Mouse (Mus musculus): Measurements from ENCODE around the gene Gm47841.

Gene Gm47841

DNA sequence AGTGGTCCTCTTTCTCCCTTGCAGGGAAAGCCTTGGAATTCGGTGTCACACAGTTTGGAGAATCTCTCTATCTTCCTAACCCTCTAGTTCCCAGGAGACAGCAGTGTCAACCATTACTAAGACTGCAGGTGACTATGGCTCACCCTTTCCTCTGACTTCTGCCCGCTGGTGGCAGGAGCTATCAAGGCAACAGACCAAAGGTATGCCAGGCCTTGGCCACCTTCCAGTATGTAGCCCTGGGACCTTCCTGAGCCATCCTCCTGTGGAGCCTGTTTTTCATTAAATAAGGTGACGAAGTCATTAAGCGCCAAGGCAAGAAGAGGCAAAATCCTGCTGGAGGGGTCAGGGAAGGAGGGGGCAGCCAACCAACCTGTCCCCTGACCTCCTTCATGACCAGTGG is 28.0 kb upstream of the Gm47841 start:
- DNase-seq (ENCODE audit: low spot score in 2 of 2) = no peak

- no peak for DNase-seq (ENCODE audit: low spot score in 2 of 2)
These were observed 26.9 kb upstream of the Gm47841 start for GRCm38 (mm10) chr15:101074067-101074466.

- DNase-seq (ENCODE audit: low spot score in 2 of 2) = no peak
These were observed 25.5 kb upstream of the Gm47841 start for GRCm38 (mm10) chr15:101072736-101073135.

DNA sequence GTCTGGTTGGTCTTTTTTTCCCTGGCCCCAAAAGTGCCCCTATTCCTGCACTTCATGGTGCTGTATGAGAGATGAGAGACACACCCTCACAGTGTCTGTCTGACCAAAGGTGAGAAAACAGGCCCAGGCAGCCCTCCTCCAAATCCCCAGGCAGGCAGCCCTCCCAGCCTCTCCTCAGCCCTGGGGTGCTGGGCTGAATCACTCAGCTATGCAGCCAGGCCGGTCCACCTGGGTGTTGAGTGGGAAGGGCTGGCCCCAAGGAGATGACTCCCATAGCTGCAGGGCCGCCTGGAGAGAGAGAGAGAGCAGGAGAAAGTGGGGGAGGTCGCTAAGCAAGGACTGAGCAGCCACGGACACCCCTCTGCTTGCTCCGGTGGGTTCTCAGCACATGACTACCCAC is 23.6 kb upstream of the Gm47841 start:
- DNase-seq (ENCODE audit: low spot score in 2 of 2) = no peak

DNA sequence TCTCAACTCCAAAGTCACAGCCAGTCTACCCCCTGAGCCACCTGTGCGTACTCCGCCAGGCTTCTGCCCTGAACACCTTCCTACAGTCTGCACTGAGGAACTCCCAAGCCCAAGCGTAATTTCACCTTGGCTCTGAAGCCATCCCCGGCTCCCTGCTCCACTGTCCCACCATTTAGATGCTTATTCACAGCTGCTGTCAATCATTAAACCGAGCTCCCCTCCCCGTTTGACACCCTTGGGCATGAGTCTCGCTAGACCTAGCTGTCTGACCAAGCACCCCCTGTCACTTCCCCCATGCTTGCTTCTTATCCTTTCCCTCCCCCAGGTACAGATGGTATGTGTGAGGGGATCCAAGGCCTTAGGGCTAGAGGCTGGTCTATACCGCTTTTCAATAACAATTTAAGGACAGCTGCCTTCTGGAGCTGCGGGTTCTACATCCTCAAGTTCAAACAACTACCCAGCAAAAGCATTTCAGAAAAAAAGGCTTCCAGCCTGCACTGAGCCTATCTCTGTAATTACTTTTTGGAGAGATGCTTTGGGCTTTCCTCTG is 22.5 kb upstream of the Gm47841 start:
- DNase-seq (ENCODE audit: low spot score in 2 of 2) = no peak

DNA sequence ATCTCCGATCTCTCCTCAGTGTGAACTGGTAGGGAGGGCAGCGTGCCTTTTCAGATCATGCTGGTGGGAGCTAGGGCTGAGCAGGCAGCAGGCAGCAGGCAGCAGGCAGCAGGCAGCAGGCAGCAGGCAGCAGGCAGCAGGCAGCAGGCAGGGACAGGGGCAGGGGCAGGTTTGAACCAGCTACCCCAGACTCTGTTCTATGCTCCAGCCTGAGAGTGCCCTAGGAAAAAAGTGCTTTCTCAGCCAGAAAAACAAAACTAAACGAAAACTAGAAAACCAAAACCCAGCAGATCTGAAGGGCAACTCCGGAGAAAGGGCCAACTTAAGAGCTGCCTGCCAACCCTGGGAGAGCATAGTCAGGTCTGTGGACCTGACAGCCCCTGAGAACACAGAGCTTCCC is 21.5 kb upstream of the Gm47841 start:
- DNase-seq (ENCODE audit: low spot score in 2 of 2) = no peak

DNA sequence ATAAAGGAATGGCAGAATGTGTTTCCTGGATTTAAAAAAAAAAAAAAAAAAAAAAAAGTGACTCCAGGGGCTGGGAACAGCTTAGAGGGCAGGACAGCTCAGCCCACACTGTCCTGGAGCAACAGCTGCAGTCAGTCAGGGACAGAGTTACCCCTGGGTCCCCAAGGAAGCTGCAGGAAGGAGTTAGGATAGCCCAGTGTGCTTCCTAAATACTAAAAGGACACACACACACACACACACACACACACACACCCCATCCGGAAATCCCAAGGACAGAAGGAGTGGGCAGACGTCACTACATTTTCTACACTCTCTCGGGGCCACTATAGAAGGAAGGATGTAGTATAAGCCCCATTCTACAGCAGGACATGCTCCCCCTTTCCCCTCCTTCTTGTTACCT is 20.8 kb upstream of the Gm47841 start:
- DNase-seq (ENCODE audit: low spot score in 2 of 2) = no peak

- no peak for DNase-seq (ENCODE audit: low spot score in 2 of 2)
These were observed 19.9 kb upstream of the Gm47841 start for GRCm38 (mm10) chr15:101066920-101067696.

GRCm38 (mm10) chr15:101066364-101066847 is 19.2 kb upstream of the Gm47841 start:
- DNase-seq (ENCODE audit: low spot score in 2 of 2) = no peak

DNA sequence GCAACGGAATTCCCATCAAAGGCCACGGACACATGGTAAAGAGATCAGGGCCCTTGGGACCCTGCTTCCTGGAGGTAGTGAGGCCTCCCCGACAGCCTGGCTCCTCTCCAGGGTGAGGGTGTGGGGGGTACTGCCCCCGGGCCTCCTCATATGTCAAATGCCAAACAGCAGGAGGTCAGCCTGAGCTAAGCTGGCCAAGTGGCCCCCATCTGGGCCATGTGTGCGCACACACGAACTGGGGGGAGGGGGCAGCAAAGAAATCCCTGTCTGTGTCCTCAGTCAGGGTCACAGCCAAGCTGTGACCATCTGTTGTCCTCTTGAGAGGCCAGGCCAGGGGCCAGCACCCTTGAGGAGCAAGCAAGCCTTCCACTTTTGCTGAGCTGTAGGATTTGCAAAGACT is 17.9 kb upstream of the Gm47841 start:
- DNase-seq (ENCODE audit: low spot score in 2 of 2) = no peak

DNA sequence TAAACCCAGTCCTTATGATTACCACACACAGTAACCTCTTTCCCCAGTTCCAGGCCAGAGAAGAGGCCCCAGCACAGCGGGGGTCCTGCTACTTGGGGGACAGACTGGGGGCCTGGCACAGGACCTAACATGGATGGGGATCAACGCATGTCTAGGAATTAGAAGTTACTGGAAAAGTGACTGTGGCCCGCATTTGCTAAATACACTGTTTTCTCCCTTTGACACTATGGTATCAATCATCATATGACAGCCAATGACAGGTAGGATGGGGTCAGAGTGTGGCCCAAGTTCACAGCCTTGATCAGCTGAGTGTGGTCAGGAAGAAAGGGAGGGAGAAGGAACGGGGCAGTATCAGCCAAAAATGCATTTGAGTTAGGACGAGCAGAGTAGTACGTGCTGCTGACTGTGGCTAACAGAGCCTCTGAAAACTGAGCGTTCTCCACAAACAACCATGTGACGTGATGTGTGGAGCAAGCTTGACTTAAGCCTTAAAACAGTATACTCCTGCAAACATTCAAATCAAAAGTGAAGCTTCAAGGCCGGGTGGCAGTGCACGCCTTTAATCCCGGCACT is 13.2 kb upstream of the Gm47841 start:
- no peak for DNase-seq (ENCODE audit: low spot score in 2 of 2)

GRCm38 (mm10) chr15:101059570-101060279 is 12.5 kb upstream of the Gm47841 start:
- DNase-seq (ENCODE audit: low spot score in 2 of 2) = no peak

GRCm38 (mm10) chr15:101056225-101056624 is 9.0 kb upstream of the Gm47841 start:
- DNase-seq (ENCODE audit: low spot score in 2 of 2) = peak in 1 of 2 experiments; percentile 46

- no peak for DNase-seq (ENCODE audit: low spot score in 2 of 2)
These were observed 7.3 kb upstream of the Gm47841 start for GRCm38 (mm10) chr15:101054541-101054940.

DNA sequence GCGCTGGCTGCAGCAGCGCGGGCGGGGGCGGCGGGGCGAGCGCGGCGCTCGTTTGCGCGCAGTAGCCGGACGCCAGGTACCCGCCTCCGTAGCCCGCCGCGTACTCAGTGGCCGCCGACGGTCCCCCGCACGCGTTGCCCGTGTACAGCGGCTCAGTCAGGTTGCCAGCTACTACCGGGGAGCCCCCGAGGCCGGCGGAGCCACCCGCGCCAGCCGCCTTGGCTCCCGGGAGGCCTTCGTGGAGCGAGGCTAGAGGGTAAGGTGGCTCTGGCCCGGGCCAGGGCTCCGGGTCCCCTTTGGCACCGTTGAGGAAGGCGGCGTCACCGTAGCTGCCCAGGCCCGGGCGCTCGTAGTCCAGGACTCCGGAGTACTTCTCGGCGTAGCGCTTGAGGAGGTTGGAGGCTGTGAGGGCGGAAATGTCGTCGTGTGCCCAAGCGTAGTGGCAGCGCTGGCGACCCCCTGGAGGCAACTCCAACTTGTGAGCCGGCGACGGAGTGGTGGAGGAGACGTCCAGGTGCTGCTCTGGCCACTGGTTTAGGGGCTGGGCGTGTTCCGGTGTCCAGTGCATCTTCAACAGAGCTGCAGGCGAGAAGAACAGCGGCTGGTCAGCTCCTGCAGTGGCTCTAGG is 6.7 kb upstream of the Gm47841 start:
- DNase-seq (ENCODE audit: low spot score in 2 of 2) = no peak

DNA sequence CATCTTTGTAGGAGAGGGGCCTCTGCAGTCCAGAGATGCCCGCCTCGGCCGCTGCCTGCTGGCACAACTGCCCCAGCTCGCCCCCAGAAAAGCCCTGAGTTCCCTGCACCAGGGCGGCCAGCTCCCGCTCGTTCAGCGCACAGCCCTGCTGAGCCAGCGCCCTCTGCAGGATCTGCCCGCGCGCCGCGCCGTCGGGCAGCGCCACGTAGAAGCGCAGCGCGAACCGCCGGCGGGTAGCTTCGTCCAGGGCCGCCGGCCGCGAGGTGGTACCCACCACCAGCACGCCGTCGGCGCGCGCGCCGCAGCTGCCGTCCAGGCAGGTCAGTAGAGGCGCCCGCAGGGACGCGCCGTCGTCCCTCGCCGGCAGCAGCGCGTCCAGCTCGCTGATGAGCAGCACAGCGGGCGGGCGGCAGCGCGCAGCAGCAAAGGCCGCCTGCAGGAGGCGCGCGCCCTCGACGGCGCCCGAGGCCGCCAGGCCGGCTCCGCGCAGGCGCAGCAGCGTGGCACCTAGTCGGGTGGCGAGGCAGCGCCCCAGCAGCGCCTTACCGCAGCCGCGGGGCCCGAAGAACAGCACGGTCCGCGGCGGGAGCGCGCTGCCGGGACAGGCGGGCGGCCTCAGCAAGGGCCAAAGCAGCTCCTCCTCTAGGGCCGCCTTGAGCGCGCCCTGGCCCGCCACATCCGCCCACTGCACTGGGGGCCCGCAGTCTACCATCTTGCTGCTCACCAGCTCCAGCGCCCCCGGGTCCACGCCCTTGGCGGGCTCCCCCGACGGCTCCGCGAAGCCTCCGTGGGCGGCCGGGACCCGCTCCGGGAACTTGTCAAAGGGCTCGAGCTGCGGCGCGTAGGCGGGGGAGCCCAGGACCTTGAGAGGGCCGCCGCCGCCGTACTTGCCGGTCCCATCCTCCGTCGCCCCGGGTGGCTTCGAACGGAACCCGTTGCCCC is 5.6 kb upstream of the Gm47841 start:
- DNase-seq (ENCODE audit: low spot score in 2 of 2) = no peak

GRCm38 (mm10) chr15:101051869-101052268 is 4.7 kb upstream of the Gm47841 start:
- no peak for DNase-seq (ENCODE audit: low spot score in 2 of 2)

DNA sequence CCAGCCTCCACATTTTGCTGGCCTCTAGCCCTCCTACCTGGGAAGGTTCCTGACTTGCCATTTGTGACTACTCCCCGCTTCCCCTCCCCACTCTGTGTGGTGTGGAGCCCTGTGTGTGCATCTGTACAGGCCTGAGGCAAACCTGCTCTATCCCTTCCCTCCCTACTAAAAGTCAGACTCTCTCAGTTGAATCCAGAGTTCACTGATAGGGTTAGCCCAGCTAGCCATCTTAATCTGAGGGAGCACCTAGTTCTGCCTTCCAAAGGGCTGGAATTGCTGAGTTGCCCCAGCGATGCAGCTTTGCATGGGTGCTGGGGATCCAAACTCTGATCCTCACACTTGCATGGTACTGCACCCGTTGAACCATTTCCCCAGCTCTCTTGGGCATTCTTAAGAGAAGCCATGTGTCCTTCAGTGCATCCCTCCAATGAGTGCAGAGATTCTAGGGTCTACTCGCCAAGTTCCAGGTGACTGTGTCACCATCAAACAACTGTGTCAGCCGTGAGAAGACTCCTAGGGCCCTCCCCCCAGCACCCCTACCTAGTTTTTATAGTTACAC is 1.2 kb upstream of the Gm47841 start:
- DNase-seq (ENCODE audit: low spot score in 2 of 2) = no peak

DNA sequence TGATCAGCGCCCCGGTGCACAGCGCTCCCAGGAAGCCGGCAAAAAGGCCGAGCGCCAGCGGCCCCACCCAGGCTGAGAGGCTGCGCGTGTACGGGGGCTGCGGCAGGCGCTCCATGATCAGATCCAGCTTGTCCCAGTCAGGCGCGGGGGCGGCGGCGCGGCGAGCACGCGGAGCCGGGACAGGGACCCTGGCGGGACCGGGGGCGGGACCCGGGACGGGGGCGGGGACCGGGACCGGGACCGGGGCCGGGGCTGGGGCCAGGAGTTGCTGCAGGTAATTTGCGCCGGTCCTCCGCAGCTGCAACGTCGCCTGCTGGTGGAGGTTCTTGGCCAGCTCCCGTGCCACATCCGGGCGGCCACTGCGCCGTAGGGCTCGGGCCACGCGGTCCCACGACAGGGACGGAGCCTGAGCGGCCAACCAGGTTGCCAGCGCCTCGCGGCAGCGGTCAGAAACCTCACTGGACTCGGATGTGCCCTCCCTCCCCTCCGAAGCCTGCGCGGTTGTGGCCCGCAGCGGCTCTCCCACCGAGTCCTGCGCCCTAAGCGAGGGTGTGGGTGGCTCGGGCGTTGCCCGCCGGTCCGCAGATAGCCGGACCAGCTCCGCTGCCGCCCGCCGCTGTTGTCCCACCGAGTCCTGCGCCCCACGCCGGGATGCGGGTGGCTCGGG is 537 bp downstream of the Gm47841 start:
- DNase-seq (ENCODE audit: low spot score in 2 of 2) = no peak

DNA sequence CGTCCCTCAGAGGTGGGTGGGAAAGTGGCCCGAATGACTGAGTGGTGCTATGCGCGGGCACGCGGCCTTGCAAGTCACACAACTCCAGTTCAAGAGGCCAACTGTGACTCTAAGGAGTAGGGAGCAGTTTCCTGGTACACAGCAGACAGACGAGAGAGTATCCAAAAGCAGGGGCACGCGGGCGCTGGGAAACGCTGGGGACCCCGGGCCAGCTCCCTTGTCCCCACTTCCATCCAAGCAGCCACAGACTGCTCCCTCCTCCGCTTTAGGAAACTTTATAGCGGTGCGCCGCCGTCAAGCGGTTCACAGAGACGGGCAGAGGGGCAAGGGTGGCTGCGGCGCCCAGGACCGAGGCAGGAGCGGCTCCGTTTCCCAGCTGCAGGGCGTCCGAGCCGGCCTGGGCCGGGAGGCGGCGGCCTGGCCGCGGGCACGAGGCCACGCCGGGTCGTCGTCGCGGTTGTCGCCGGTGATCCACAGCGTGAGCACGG is 1.1 kb downstream of the Gm47841 start:
- no peak for DNase-seq (ENCODE audit: low spot score in 2 of 2)
